Mouse (Mus musculus) midbrain, embryonic 10.5 days (tissue): Measurements from ENCODE around the gene Adgrf1. TPM values are rescaled to one million over a fixed set of nuclear protein-coding genes. Genes with fewer than 3 reads are reported as not detected.
A peak's percentile ranks its signal among the peaks of the same experiment; 100 is the strongest.
"Not testable (repeated sequence)": the region's sequence is repeated elsewhere in the genome, so short reads cannot be mapped to it uniquely, and the experiment has no call there.

Experiments
- DNase-seq: peaks from one replicate; pipeline ENCODE4 v3.0.0-alpha.2; 2017; ENCODE audit warnings: low spot score
- H3K27ac ChIP-seq: fragments of 300-500 bp; sonication (generic); replicated peaks from 2 replicates; pipeline ENCODE4 v1.5.1; 2016; ENCODE audit warnings: mild to moderate bottlenecking
- H3K27me3 ChIP-seq: fragments of 300-500 bp; sonication (generic); 2 replicates; pipeline ENCODE4 v1.6.1; 2016; ENCODE audit warnings: low read depth, mild to moderate bottlenecking; ENCODE audit not compliant: poor library complexity, severe bottlenecking
- H3K36me3 ChIP-seq: fragments of 300-500 bp; sonication (generic); 2 replicates; pipeline ENCODE4 v1.6.1; 2016; ENCODE audit warnings: mild to moderate bottlenecking, moderate library complexity
- H3K4me1 ChIP-seq: fragments of 300-500 bp; sonication (generic); 2 replicates; pipeline ENCODE4 v1.6.1; 2016
- H3K4me3 ChIP-seq: fragments of 300-500 bp; sonication (generic); 2 replicates; pipeline ENCODE4 v1.5.1; 2016; ENCODE audit warnings: mild to moderate bottlenecking, moderate library complexity
- H3K9me3 ChIP-seq: fragments of 300-500 bp; sonication (generic); replicated peaks from 2 replicates; pipeline ENCODE4 v1.6.1; 2016; ENCODE audit warnings: mild to moderate bottlenecking
- WGBS: fragments of 180-500 bp; shearing (Covaris S2); methylation state at CpG from one replicate; pipeline ENCODE4 v1.1.7; 2016; 5-methylcytosine and 5-hydroxymethylcytosine counted together
- polyA plus RNA-seq: library from polyadenylated mRNA; unstranded; fragments of >200 nt; fragmentation: Nextera tagmentation; extraction: Ambion mirVana; gene quantifications from 2 replicates; pipeline ENCODE4 v1.2.1, GENCODE M21; 2016

Gene Adgrf1
- polyA plus RNA-seq, 1 experiment from 2014 or later: not detected

GRCm38 (mm10) chr17:43338279-43338678 is 68.2 kb downstream of the Adgrf1 start:
- Histone ChIP-seq H3K4me1 (no peaks in the 10 kb centered on the region), H3K36me3 (no peaks in the 10 kb centered on the region), H3K4me3 (no peak overlapping the region), H3K27me3 (no peaks in the 10 kb centered on the region), H3K9me3 (no peaks in the 10 kb centered on the region), H3K27ac (no peak overlapping the region)
- WGBS: 96% methylated on average over 3 of the region's 3 CpGs
- DNase-seq: no peak

GRCm38 (mm10) chr17:43346499-43346898 is 76.4 kb downstream of the Adgrf1 start:
- H3K4me1 ChIP-seq, DNase-seq, H3K36me3 ChIP-seq, H3K9me3 ChIP-seq, H3K27ac ChIP-seq, H3K4me3 ChIP-seq, H3K27me3 ChIP-seq: not testable (repeated sequence)
- 95% methylated on average over 2 of the region's 2 CpGs for WGBS

GRCm38 (mm10) chr17:43357902-43358539 is 87.9 kb downstream of the Adgrf1 start:
- DNase-seq: no peak
- no peak overlapping the region; the same call in 1 of the 2 replicates for H3K27ac ChIP-seq
- no peak overlapping the region for H3K4me3 ChIP-seq
- 16% methylated on average over 9 of the region's 9 CpGs for WGBS
- no peaks in the 10 kb centered on the region for H3K9me3 ChIP-seq
- H3K27me3 ChIP-seq: no peaks in the 10 kb centered on the region
- H3K36me3 ChIP-seq: no peaks in the 10 kb centered on the region
- H3K4me1 ChIP-seq: peaks cover 16% of the 10 kb centered on the region

- no peak for DNase-seq
- Histone ChIP-seq H3K27ac (no peak within 1 kb of the TSS), H3K4me3 (no peak within 1 kb of the TSS)
Measured at GRCm38 (mm10) chr17:43359826-43360619, 89.9 kb downstream of the Adgrf1 start, which contains the start of gene Adgrf5. TSS of gene Adgrf5 (plus strand) at chr17:43360451.

GRCm38 (mm10) chr17:43361021-43361420 is 90.9 kb downstream of the Adgrf1 start:
- no peak for DNase-seq
- WGBS: 93% methylated on average over 11 of the region's 11 CpGs

More at GRCm38 (mm10) chr17:43359826-43360619, 89.9 kb downstream of the Adgrf1 start, which contains the start of gene Adgrf5:
- Histone ChIP-seq H3K9me3 (no peaks in the 10 kb centered on the region), H3K27me3 (no peaks in the 10 kb centered on the region), H3K36me3 (no peaks in the 10 kb centered on the region), H3K4me1 (peaks cover 16% of the 10 kb centered on the region)
- 68% methylated on average over 16 of the region's 16 CpGs for WGBS

DNA sequence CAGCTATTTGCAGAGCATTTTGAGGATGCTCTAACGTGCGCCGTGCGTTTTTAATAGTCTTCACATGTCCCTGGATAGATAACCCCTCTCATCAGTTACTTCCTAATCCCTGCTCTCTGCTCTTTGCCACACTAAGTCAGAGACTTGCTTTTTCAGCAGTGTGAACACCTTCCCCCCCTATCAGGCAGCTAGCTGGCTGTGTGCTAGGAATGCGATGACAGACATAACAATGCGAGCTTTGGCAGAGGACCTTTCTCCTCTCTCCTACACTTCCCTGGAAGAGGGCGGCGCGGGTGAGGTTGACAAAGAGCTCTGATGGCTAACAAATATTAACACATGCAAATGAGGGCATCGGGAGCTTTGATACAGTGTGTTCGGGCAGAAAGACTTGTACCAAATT is 92.2 kb downstream of the Adgrf1 start:
- H3K4me3 ChIP-seq: no peak overlapping the region
- DNase-seq: no peak
- H3K36me3 ChIP-seq: no peaks in the 10 kb centered on the region
- no peak overlapping the region for H3K27ac ChIP-seq
- H3K27me3 ChIP-seq: no peaks in the 10 kb centered on the region
- WGBS: 71% methylated on average over 11 of the region's 11 CpGs
- peaks cover 16% of the 10 kb centered on the region for H3K4me1 ChIP-seq
- H3K9me3 ChIP-seq: no peaks in the 10 kb centered on the region

More at GRCm38 (mm10) chr17:43361021-43361420, 90.9 kb downstream of the Adgrf1 start:
- Histone ChIP-seq H3K9me3 (no peaks in the 10 kb centered on the region), H3K27me3 (no peaks in the 10 kb centered on the region), H3K4me1 (peaks cover 16% of the 10 kb centered on the region), H3K4me3 (no peak overlapping the region), H3K36me3 (no peaks in the 10 kb centered on the region), H3K27ac (no peak overlapping the region)

DNA sequence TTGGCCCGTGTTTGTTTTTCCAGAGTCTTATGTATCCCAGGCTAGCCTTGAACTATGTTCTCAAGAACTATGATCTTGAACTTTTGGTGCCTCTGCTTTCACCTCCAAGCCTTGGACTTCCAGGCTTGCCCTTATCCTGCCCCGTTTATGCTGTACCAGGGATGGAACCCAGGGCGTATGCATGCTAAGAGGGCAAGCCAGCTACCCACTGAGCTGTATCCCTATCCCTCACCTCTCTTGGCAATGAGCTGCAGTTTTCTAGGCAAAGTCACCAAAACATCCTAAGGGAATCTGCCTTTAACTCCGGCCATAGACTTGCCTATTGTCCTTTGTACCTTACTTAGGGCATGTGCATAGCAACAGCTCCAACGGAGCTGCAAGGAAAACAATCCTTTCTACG is 92.8 kb downstream of the Adgrf1 start:
- no peaks in the 10 kb centered on the region for H3K27me3 ChIP-seq
- H3K9me3 ChIP-seq: no peaks in the 10 kb centered on the region
- peaks cover 12% of the 10 kb centered on the region for H3K4me1 ChIP-seq
- no peak overlapping the region for H3K27ac ChIP-seq
- no peaks in the 10 kb centered on the region for H3K36me3 ChIP-seq
- H3K4me3 ChIP-seq: no peak overlapping the region
- 69% methylated on average over 6 of the region's 6 CpGs for WGBS
- DNase-seq: no peak

DNA sequence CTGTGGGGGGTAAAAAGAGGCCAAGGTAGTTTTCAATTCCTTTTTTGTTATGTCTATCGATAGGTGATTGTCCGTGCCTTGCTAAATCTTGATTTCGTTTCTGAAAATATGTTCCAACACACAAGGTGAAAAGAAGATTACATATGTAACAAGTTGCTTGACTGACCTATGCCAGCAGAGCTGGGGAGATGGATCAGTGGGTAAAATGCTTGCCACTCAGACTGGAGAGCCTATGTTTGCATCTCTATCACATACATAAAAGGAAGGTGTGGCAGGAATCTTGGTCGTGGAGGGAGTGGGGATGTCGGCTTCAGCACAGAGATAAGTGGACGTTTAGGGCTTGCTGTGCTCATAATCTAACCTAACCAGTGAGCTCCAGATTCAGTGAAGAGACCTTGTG is 93.8 kb downstream of the Adgrf1 start:
- Histone ChIP-seq H3K36me3 (no peaks in the 10 kb centered on the region), H3K9me3 (no peaks in the 10 kb centered on the region), H3K27ac (no peak overlapping the region), H3K4me3 (no peak overlapping the region), H3K27me3 (no peaks in the 10 kb centered on the region), H3K4me1 (peaks cover 4% of the 10 kb centered on the region; the same call in 1 of the 2 replicates)
- WGBS: 70% methylated on average over 6 of the region's 6 CpGs
- DNase-seq: no peak

DNA sequence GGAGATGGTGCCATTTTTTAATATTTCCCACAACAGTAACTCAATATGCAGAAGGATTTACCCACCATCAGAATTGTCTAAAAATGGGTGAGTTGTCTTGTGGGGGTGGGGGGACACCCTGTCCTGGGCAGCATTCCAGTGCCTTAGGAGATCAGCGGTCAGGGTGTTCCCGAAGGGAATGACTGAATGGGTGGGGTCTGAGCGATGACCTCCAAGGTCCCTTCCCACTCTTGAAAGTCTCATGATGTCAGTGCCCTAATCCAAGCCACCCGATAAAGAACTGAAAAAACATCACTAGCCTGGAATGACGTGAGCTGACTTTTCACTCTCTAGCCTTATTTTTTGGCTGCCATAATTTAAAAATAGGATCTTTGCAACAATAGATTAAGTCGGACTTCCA is 95.2 kb downstream of the Adgrf1 start:
- Histone ChIP-seq H3K27me3 (no peaks in the 10 kb centered on the region), H3K9me3 (no peaks in the 10 kb centered on the region), H3K4me3 (no peak overlapping the region), H3K27ac (no peak overlapping the region), H3K36me3 (no peaks in the 10 kb centered on the region), H3K4me1 (peaks cover 4% of the 10 kb centered on the region; the same call in 1 of the 2 replicates)
- WGBS: 89% methylated on average over 6 of the region's 6 CpGs
- DNase-seq: no peak

- no peak overlapping the region for H3K4me3 ChIP-seq
- WGBS: 70% methylated on average over 9 of the region's 9 CpGs
- H3K27ac ChIP-seq: no peak overlapping the region
- no peak for DNase-seq
- no peaks in the 10 kb centered on the region for H3K27me3 ChIP-seq
- no peaks in the 10 kb centered on the region for H3K36me3 ChIP-seq
- H3K9me3 ChIP-seq: no peaks in the 10 kb centered on the region
- H3K4me1 ChIP-seq: peaks cover 4% of the 10 kb centered on the region; the same call in 1 of the 2 replicates
Measured at GRCm38 (mm10) chr17:43366486-43366885, 96.4 kb downstream of the Adgrf1 start.

- no peak for DNase-seq
- Histone ChIP-seq H3K36me3 (no peaks in the 10 kb centered on the region), H3K4me3 (no peak overlapping the region), H3K27ac (no peak overlapping the region), H3K27me3 (no peaks in the 10 kb centered on the region), H3K9me3 (no peaks in the 10 kb centered on the region), H3K4me1 (no peaks in the 10 kb centered on the region)
- 71% methylated on average over 5 of the region's 5 CpGs for WGBS
Measured at GRCm38 (mm10) chr17:43368171-43368576, 98.0 kb downstream of the Adgrf1 start.

GRCm38 (mm10) chr17:43372604-43373003 is 102.5 kb downstream of the Adgrf1 start:
- H3K9me3 ChIP-seq: no peaks in the 10 kb centered on the region
- H3K4me1 ChIP-seq: peaks cover 7% of the 10 kb centered on the region
- 83% methylated on average over 4 of the region's 4 CpGs for WGBS
- H3K27me3 ChIP-seq: no peaks in the 10 kb centered on the region
- H3K4me3 ChIP-seq: no peak overlapping the region
- no peaks in the 10 kb centered on the region for H3K36me3 ChIP-seq
- no peak for DNase-seq
- H3K27ac ChIP-seq: no peak overlapping the region

DNA sequence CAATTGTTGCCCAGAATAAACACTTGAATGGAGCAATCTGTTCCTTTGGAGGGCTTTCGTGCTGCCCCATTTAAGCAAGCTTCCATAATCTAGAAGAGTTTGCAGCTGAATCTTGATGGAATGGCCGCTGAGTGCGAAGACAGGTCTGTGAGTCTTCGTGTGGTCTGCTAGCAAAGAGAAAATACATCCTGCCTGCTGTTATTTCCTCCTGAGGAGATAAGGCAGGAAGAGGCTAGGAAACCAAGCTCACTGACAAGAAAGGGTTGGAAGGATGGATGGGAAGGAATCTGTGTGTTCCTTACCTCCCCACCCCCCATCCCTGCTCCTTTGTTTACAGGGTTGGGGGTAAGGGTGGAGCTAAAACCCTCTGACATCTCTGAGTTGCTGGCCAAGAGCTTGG is 103.9 kb downstream of the Adgrf1 start:
- Histone ChIP-seq H3K36me3 (no peaks in the 10 kb centered on the region), H3K9me3 (no peaks in the 10 kb centered on the region), H3K4me3 (no peak overlapping the region), H3K27ac (peak overlapping the region; percentile 9; the same call in 1 of the 2 replicates), H3K27me3 (no peaks in the 10 kb centered on the region), H3K4me1 (peaks cover 7% of the 10 kb centered on the region)
- DNase-seq: no peak
- 66% methylated on average over 4 of the region's 4 CpGs for WGBS
